Mouse (Mus musculus): ENCODE data around the gene Cdx4.

Cdx4 gene

DNA sequence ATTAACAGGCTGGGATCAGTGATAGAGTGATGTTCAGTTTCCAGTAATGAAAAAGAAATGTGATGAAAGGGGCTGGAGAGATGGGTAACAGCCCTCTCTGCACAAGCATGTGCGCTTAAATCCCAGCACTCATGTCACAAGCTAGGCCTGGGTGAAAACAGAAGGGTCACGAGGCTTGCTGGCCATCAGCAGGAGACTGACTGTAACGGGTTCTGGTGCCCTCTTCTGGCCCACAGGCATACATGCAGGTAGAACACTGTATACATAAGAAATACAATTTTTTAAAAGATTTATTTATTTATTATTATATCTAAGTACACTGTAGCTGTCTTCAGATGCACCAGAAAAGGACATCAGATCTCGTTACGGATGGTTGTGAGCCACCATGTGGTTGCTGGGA lies 53.1 kb downstream of the Cdx4 start:
- no peak for DNase-seq (ENCODE audit: extremely low spot score, low read depth, low spot score)

Data from hindlimb bud, embryonic 11.5 days (tissue).